Mouse (Mus musculus) forebrain, postnatal 0 days (tissue): ENCODE results near the gene Wdr70. TPM values are rescaled to one million over a fixed set of nuclear protein-coding genes. Genes with fewer than 3 reads are reported as not detected.

Source experiments
- ATAC-seq: fragments of 200-750 bp; cut with Nextera tagmentation; 2 replicates; pipeline ENCODE4 v1.8.0; 2017; ENCODE audit warnings: mild to moderate bottlenecking, moderate library complexity
- DNase-seq: peaks from one replicate; pipeline ENCODE4 v3.0.0-alpha.2; 2015
- H3K27ac ChIP-seq: fragments of 300-500 bp; sonication (generic); 2 replicates; pipeline ENCODE4 v1.5.1; 2014; ENCODE audit warnings: low read depth, mild to moderate bottlenecking, antibody characterized with exemption, low read length, moderate library complexity, mixed read lengths
- H3K27me3 ChIP-seq: fragments of 300-500 bp; sonication (generic); 2 replicates; pipeline ENCODE4 v1.6.1; 2014; ENCODE audit warnings: mild to moderate bottlenecking, low read length, mixed read lengths; ENCODE audit not compliant: insufficient read depth
- H3K36me3 ChIP-seq: fragments of 300-500 bp; sonication (generic); 2 replicates; pipeline ENCODE4 v1.6.1; 2014; ENCODE audit warnings: mild to moderate bottlenecking, moderate library complexity; ENCODE audit not compliant: insufficient read depth
- H3K4me1 ChIP-seq: fragments of 300-500 bp; sonication (generic); 2 replicates; pipeline ENCODE4 v1.6.1; 2014; ENCODE audit warnings: antibody characterized with exemption; ENCODE audit not compliant: insufficient read depth
- H3K4me2 ChIP-seq: fragments of 300-500 bp; sonication (generic); 2 replicates; pipeline ENCODE4 v1.6.1; 2014; ENCODE audit warnings: low read depth, mild to moderate bottlenecking, moderate library complexity
- H3K4me3 ChIP-seq: fragments of 300-500 bp; sonication (generic); 2 replicates; pipeline ENCODE4 v1.5.1; 2014; ENCODE audit warnings: low read depth, low read length, mixed read lengths
- H3K9ac ChIP-seq: fragments of 300-500 bp; sonication (generic); 2 replicates; pipeline ENCODE4 v1.6.1; 2014; ENCODE audit warnings: mild to moderate bottlenecking
- H3K9me3 ChIP-seq: fragments of 300-500 bp; sonication (generic); 2 replicates; pipeline ENCODE4 v1.6.1; 2016; ENCODE audit warnings: low read length
- CTCF ChIP-seq: sonication (generic); IDR thresholded peaks from 2 replicates; pipeline ENCODE4 v1.5.1; 2016; ENCODE audit warnings: antibody characterized with exemption, control low read depth, low read depth
- WGBS: fragments of 180-500 bp; shearing (Covaris S2); extraction: QIAGEN DNeasy Blood & Tissue Kit; methylation state at CpG from one replicate; pipeline ENCODE4 v1.1.7; 2014; 5-methylcytosine and 5-hydroxymethylcytosine counted together
- polyA plus RNA-seq: library from polyadenylated mRNA; unstranded; fragments of >200 nt; fragmentation: Nextera tagmentation; extraction: Ambion mirVana; gene quantifications from 2 replicates; pipeline ENCODE4 v1.2.1, GENCODE M21; 2015
- total RNA-seq: library from RNA; depleted of rRNA; stranded (reverse); fragments of >200 nt; gene quantifications from 2 replicates; pipeline ENCODE4 v1.2.3, GENCODE M21; 2014

Gene Wdr70
- total and polyA plus RNA-seq, 2 experiments from 2014 or later: 66.8 to 71.3 TPM

GRCm38 (mm10) chr15:8037825-8038224 is 61.2 kb downstream of the Wdr70 start:
- 77% methylated on average over 3 of the region's 3 CpGs for WGBS
- no peak overlapping the region for H3K27ac ChIP-seq
- ATAC-seq: no peak

GRCm38 (mm10) chr15:8031211-8031610 is 67.8 kb downstream of the Wdr70 start:
- Histone ChIP-seq H3K27ac (no peak overlapping the region), H3K27me3 (no peaks in the 10 kb centered on the region), H3K4me2 (no peak overlapping the region), H3K9ac (no peak overlapping the region), H3K4me3 (no peak overlapping the region), H3K4me1 (no peaks in the 10 kb centered on the region), H3K9me3 (no peaks in the 10 kb centered on the region), H3K36me3 (peaks cover 9% of the 10 kb centered on the region; the same call in 1 of the 2 replicates)
- no peak for TF ChIP-seq CTCF
- WGBS: 78% methylated on average over 7 of the region's 7 CpGs
- ATAC-seq: no peak
- DNase-seq: no peak

More at GRCm38 (mm10) chr15:8037825-8038224, 61.2 kb downstream of the Wdr70 start:
- H3K36me3 ChIP-seq: peaks cover 15% of the 10 kb centered on the region; the same call in 1 of the 2 replicates
- no peak for DNase-seq
- no peaks in the 10 kb centered on the region for H3K9me3 ChIP-seq
- no peak overlapping the region for H3K4me2 ChIP-seq
- no peaks in the 10 kb centered on the region for H3K27me3 ChIP-seq
- no peaks in the 10 kb centered on the region for H3K4me1 ChIP-seq
- TF ChIP-seq CTCF: no peak
- H3K4me3 ChIP-seq: no peak overlapping the region
- H3K9ac ChIP-seq: no peak overlapping the region

- no peak overlapping the region for H3K9ac ChIP-seq
- H3K4me2 ChIP-seq: no peak overlapping the region
- H3K9me3 ChIP-seq: no peaks in the 10 kb centered on the region
- peak; percentile 91 for ATAC-seq
- peaks cover 9% of the 10 kb centered on the region; the same call in 1 of the 2 replicates for H3K36me3 ChIP-seq
- TF ChIP-seq CTCF: no peak
- H3K4me1 ChIP-seq: no peaks in the 10 kb centered on the region
- no peaks in the 10 kb centered on the region for H3K27me3 ChIP-seq
- 49% methylated on average over 3 of the region's 3 CpGs for WGBS
- peak; percentile 84 for DNase-seq
- H3K4me3 ChIP-seq: no peak overlapping the region
- no peak overlapping the region for H3K27ac ChIP-seq
Measured at GRCm38 (mm10) chr15:8030643-8031042, 68.4 kb downstream of the Wdr70 start.

- Histone ChIP-seq H3K4me1 (no peaks in the 10 kb centered on the region), H3K36me3 (no peaks in the 10 kb centered on the region), H3K27ac (no peak overlapping the region), H3K27me3 (no peaks in the 10 kb centered on the region), H3K4me2 (no peak overlapping the region), H3K9me3 (no peaks in the 10 kb centered on the region), H3K9ac (no peak overlapping the region), H3K4me3 (no peak overlapping the region)
- DNase-seq (no peak), ATAC-seq (no peak)
- TF ChIP-seq CTCF: no peak
- whole genome bisulfite sequencing: 90% methylated on average over 2 of the region's 2 CpGs
Measured at GRCm38 (mm10) chr15:8027503-8027902, 71.5 kb downstream of the Wdr70 start.

GRCm38 (mm10) chr15:8011418-8011817 is 87.6 kb downstream of the Wdr70 start:
- H3K4me1 ChIP-seq: no peaks in the 10 kb centered on the region
- no peaks in the 10 kb centered on the region for H3K36me3 ChIP-seq
- no peak overlapping the region for H3K27ac ChIP-seq
- no peak overlapping the region for H3K4me2 ChIP-seq
- H3K9me3 ChIP-seq: no peaks in the 10 kb centered on the region
- no peak for DNase-seq
- ATAC-seq: no peak
- no peak for TF ChIP-seq CTCF
- 80% methylated on average over 7 of the region's 7 CpGs for WGBS
- H3K4me3 ChIP-seq: no peak overlapping the region
- no peak overlapping the region for H3K9ac ChIP-seq
- H3K27me3 ChIP-seq: no peaks in the 10 kb centered on the region

- H3K9ac ChIP-seq: no peak overlapping the region
- ATAC-seq (no peak), DNase-seq (no peak)
- TF ChIP-seq CTCF: no peak
- H3K4me3 ChIP-seq: no peak overlapping the region
- no peak overlapping the region for H3K4me2 ChIP-seq
- no peaks in the 10 kb centered on the region for H3K9me3 ChIP-seq
- no peaks in the 10 kb centered on the region for H3K36me3 ChIP-seq
- WGBS: 89% methylated on average over 8 of the region's 8 CpGs
- H3K27me3 ChIP-seq: no peaks in the 10 kb centered on the region
- no peaks in the 10 kb centered on the region for H3K4me1 ChIP-seq
- no peak overlapping the region for H3K27ac ChIP-seq
Measured at GRCm38 (mm10) chr15:8007413-8007812, 91.6 kb downstream of the Wdr70 start.

GRCm38 (mm10) chr15:8006056-8006455 is 93.0 kb downstream of the Wdr70 start:
- no peaks in the 10 kb centered on the region for H3K27me3 ChIP-seq
- DNase-seq (no peak), ATAC-seq (no peak)
- no peak for TF ChIP-seq CTCF
- H3K36me3 ChIP-seq: no peaks in the 10 kb centered on the region
- 91% methylated on average over 1 of the region's 1 CpGs for whole genome bisulfite sequencing
- no peak overlapping the region for H3K9ac ChIP-seq
- no peaks in the 10 kb centered on the region for H3K9me3 ChIP-seq
- no peak overlapping the region for H3K27ac ChIP-seq
- H3K4me2 ChIP-seq: no peak overlapping the region
- H3K4me3 ChIP-seq: no peak overlapping the region
- H3K4me1 ChIP-seq: no peaks in the 10 kb centered on the region

- H3K9me3 ChIP-seq: no peaks in the 10 kb centered on the region
- H3K27ac ChIP-seq: no peak overlapping the region
- 0 out of 2 replicates have a peak, but pooled peaks have one; percentile 7 for TF ChIP-seq CTCF
- H3K4me1 ChIP-seq: no peaks in the 10 kb centered on the region
- 50% methylated on average over 5 of the region's 5 CpGs for WGBS
- no peak overlapping the region for H3K4me3 ChIP-seq
- peak; percentile 16 for DNase-seq
- no peak overlapping the region for H3K4me2 ChIP-seq
- no peaks in the 10 kb centered on the region for H3K27me3 ChIP-seq
- no peaks in the 10 kb centered on the region for H3K36me3 ChIP-seq
- H3K9ac ChIP-seq: no peak overlapping the region
- no peak for ATAC-seq
Measured at GRCm38 (mm10) chr15:8005506-8005905, 93.5 kb downstream of the Wdr70 start.
